Comparison of ENCODE assay signal across 1 mouse cellular context in the genomic region with DNA sequence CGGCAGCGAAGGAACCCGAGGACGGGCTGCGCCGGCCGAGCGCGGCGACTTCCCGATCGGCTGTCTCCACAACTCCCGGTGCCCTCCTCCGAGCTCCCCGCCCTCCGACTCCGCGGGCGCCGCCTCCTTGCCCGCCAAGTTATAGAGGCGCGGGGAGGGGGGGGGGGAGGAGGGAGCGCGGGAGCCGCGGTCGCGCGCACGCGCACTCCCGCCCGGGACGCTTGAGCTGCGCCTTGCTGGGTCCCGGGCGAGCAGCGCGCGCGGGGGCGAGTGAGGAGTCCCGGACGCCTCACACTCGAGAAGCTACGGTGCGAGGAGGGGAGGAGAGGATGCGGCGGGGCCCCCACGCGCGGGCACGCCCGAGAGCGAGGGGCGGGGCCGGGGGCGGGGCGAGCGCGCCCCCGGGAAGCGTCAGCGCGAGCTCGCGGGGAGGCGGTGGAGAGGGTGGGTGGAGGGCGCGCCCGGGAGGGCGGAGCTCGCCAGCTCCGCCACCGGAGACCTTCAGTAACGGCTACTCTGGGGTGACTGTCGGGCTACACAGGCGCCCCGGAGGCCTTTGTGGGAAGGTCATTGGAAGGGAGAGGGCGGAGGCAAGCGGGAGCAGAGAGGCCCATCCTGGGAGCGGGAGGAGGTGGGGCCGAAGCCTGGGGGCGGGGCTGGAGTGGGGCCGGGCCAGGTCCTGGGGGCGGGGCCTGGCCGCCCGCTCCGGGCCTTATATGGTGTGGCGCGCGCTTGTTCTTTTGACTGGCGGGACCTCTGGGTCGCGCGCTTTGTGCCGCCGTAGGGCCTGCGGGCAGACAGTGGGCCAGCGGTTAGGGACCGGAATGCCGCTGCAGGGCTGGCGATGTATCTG.
A peak's percentile ranks its signal among the peaks of the same experiment; 100 is the strongest.
TF ChIP-seq lines count a peak whose summit lies in the region.

1190002N15Rik (minus strand) TSS at position 112 of the 853 bp plus-strand sequence.

TF ChIP-seq in MEL, 35 proteins besides CTCF, POLR2A, EP300 and RAD21 (continued from another document):
- peak; percentile 65 for TF ChIP-seq NRF1 (IDR thresholded peaks at IDR 0.05; ENCODE audit: insufficient read depth, low read depth, low read length, poor library complexity, severe bottlenecking)
